Mouse (Mus musculus) bone marrow, adult 2 months (tissue): ENCODE measurements around the gene Mast3. TPM values are rescaled to one million over a fixed set of nuclear protein-coding genes. Genes with fewer than 3 reads are reported as not detected.
"Not testable (repeated sequence)": the region's sequence is repeated elsewhere in the genome, so short reads cannot be mapped to it uniquely, and the experiment has no call there.

Experiments used
- H3K27ac ChIP-seq: fragments of 200-500 bp; 2 replicates; pipeline ENCODE4 v1.5.1; 2012; ENCODE audit warnings: low read depth, mild to moderate bottlenecking, control low read depth, inconsistent platforms, low read length; ENCODE audit not compliant: control insufficient read depth, poor library complexity, insufficient read depth
- H3K4me1 ChIP-seq: fragments of 200-500 bp; 2 replicates; pipeline ENCODE4 v1.6.1; 2011; ENCODE audit warnings: low read length; ENCODE audit not compliant: control insufficient read depth, insufficient read depth
- H3K4me3 ChIP-seq: fragments of 200-500 bp; replicated peaks from 2 replicates; pipeline ENCODE3; 2011; ENCODE audit warnings: mild to moderate bottlenecking, low read depth, low read length, control low read depth; ENCODE audit not compliant: control insufficient read depth
- CTCF ChIP-seq: fragments of 200-500 bp; IDR thresholded peaks from 2 replicates; pipeline ENCODE4 v1.5.1; 2011; ENCODE audit warnings: low read length, control low read depth; ENCODE audit not compliant: control insufficient read depth, insufficient read depth
- POLR2A ChIP-seq: fragments of 200-500 bp; IDR thresholded peaks from 2 replicates; pipeline ENCODE4 v1.6.1; 2011; ENCODE audit warnings: low read depth, mild to moderate bottlenecking, control low read depth, low read length, borderline replicate concordance; ENCODE audit not compliant: control insufficient read depth
- WGBS: fragments of 180-500 bp; shearing (Covaris S2); methylation state at CpG from one replicate; pipeline ENCODE4 v1.1.7; 2018; 5-methylcytosine and 5-hydroxymethylcytosine counted together
- polyA plus RNA-seq: library from polyadenylated mRNA; stranded (reverse); fragments of >200 nt; gene quantifications from 2 replicates; pipeline ENCODE4 v1.2.4, GENCODE M21; 2011; ENCODE audit warnings: low replicate concordance; ENCODE audit not compliant: missing spikeins, insufficient read depth, insufficient read length

Mast3 gene
- polyA plus RNA-seq, 1 experiment, result 70.7 TPM

- WGBS, result 88% methylated on average over 8 of the region's 8 CpGs
- H3K4me3 ChIP-seq, result no peak overlapping the region
- no peak overlapping the region for H3K27ac ChIP-seq
- no peaks in the 10 kb centered on the region for H3K4me1 ChIP-seq
- TF ChIP-seq POLR2A (no peak), CTCF (no peak)
These were observed 26.7 kb upstream of the Mast3 start for GRCm38 (mm10) chr8:70831517-70831916.

- Histone ChIP-seq H3K4me3 (no peak overlapping the region), H3K4me1 (no peaks in the 10 kb centered on the region), H3K27ac (no peak overlapping the region)
- no peak for TF ChIP-seq POLR2A
- TF ChIP-seq CTCF, result no peak
- 79% methylated on average over 1 of the region's 1 CpGs for WGBS
These were observed 22.9 kb upstream of the Mast3 start for GRCm38 (mm10) chr8:70827796-70828195.

GRCm38 (mm10) chr8:70827010-70827409, 22.2 kb upstream of the Mast3 start:
- no peak overlapping the region for H3K4me3 ChIP-seq
- no peaks in the 10 kb centered on the region for H3K4me1 ChIP-seq
- no peak for TF ChIP-seq POLR2A
- TF ChIP-seq CTCF, result peak; percentile 30; the same call in 1 of the 2 replicates
- H3K27ac ChIP-seq, result no peak overlapping the region
- 95% methylated on average over 2 of the region's 2 CpGs for WGBS

GRCm38 (mm10) chr8:70825816-70826215, 21.0 kb upstream of the Mast3 start:
- Histone ChIP-seq H3K27ac (no peak overlapping the region), H3K4me1 (no peaks in the 10 kb centered on the region), H3K4me3 (no peak overlapping the region)
- TF ChIP-seq CTCF (no peak), POLR2A (no peak)
- 79% methylated on average over 8 of the region's 8 CpGs for WGBS

GRCm38 (mm10) chr8:70823802-70824201, 18.9 kb upstream of the Mast3 start:
- WGBS, result 86% methylated on average over 7 of the region's 7 CpGs

GRCm38 (mm10) chr8:70822594-70822993, 17.7 kb upstream of the Mast3 start:
- not testable (repeated sequence) for H3K4me1 ChIP-seq

More at GRCm38 (mm10) chr8:70823802-70824201, 18.9 kb upstream of the Mast3 start:
- Histone ChIP-seq H3K27ac (no peak overlapping the region), H3K4me1 (no peaks in the 10 kb centered on the region), H3K4me3 (no peak overlapping the region)
- no peak for TF ChIP-seq CTCF
- no peak for TF ChIP-seq POLR2A

GRCm38 (mm10) chr8:70821992-70822391, 17.1 kb upstream of the Mast3 start:
- Histone ChIP-seq H3K4me3 (no peak overlapping the region), H3K27ac (no peak overlapping the region), H3K4me1 (no peaks in the 10 kb centered on the region)
- 52% methylated on average over 11 of the region's 11 CpGs for WGBS
- no peak for TF ChIP-seq CTCF
- no peak for TF ChIP-seq POLR2A

More at GRCm38 (mm10) chr8:70822594-70822993, 17.7 kb upstream of the Mast3 start:
- H3K4me3 ChIP-seq, H3K27ac ChIP-seq: not testable (repeated sequence)
- 84% methylated on average over 3 of the region's 3 CpGs for WGBS

GRCm38 (mm10) chr8:70821399-70821962, 16.6 kb upstream of the Mast3 start:
- TF ChIP-seq CTCF (peak; percentile 97), POLR2A (0 out of 2 replicates have a peak, but pooled peaks have one; percentile 15)
- H3K4me1 ChIP-seq, result no peaks in the 10 kb centered on the region
- WGBS, result 20% methylated on average over 30 of the region's 30 CpGs
- H3K27ac ChIP-seq, result no peak overlapping the region
- no peak overlapping the region for H3K4me3 ChIP-seq
